Mouse (Mus musculus): ENCODE measurements around the gene Gm13279.
"Not testable (repeated sequence)": the region's sequence is repeated elsewhere in the genome, so short reads cannot be mapped to it uniquely, and the experiment has no call there.

- not testable (repeated sequence) for TF ChIP-seq CTCF (conservative IDR thresholded peaks at IDR 0.05; ENCODE audit: low read length); NANOG (IDR thresholded peaks at IDR 0.05; ENCODE audit: borderline replicate concordance, low read length)
These were observed 38.0 kb downstream of the Gm13279 start, which contains the start of gene Ifna5 for GRCm38 (mm10) chr4:88835225-88835624.

Data from E14TG2a.4 (cell line).